Comparison of ENCODE assay signal across 11 mouse cellular contexts in genomic region chr10:4626432-4626831, GRCm38 (mm10). TPM values are rescaled to one million over a fixed set of nuclear protein-coding genes. Genes with fewer than 3 reads are reported as not detected.
A peak's percentile ranks its signal among the peaks of the same experiment; 100 is the strongest.
DNase-seq lines count a peak whose midpoint lies in the region; ATAC-seq lines count a peak whose summit lies in the region.
"Had no signal": no experiment of that assay in that cellular context is flagged by ENCODE, and none has a peak within 500 bp of the region (broad histone marks: within the 10 kb centered on the region; RNA-seq: fewer than 3 reads in every experiment).

No protein-coding gene starts in this region.

- no peaks in the 10 kb centered on the region for H3K9me3 ChIP-seq in kidney, embryonic 16.5 days (ENCODE audit: low read length)
- H3K9me3 ChIP-seq: kidney, embryonic 15.5 days; limb, embryonic 12.5 days; neural tube, embryonic 13.5 days had no signal

- no peak for ATAC-seq in kidney, embryonic 16.5 days (ENCODE audit: low FRiP score, low TSS enrichment)
- ATAC-seq in megakaryocyte progenitor cell, adult 5-6 weeks (replicated peaks; ENCODE audit: poor library complexity) = peak; percentile 45
- ATAC-seq in erythroblast, adult 5-6 weeks (replicated peaks; ENCODE audit: low FRiP score, poor library complexity, severe bottlenecking) = no peak

- H3K4me1 ChIP-seq in kidney, embryonic 16.5 days (ENCODE audit: insufficient read depth, low read length) = no peaks in the 10 kb centered on the region
- H3K4me1 ChIP-seq: kidney, embryonic 15.5 days; neural tube, embryonic 13.5 days had no signal

- H3K9ac ChIP-seq in kidney, embryonic 16.5 days (replicated peaks; ENCODE audit: low read length) = no peak overlapping the region
- H3K9ac ChIP-seq: kidney, embryonic 15.5 days; limb, embryonic 12.5 days; neural tube, embryonic 13.5 days had no signal

- no peak overlapping the region for H3K27ac ChIP-seq in kidney, embryonic 16.5 days (ENCODE audit: low read length)
- H3K27ac ChIP-seq: kidney, embryonic 15.5 days; limb, embryonic 12.5 days; neural tube, embryonic 13.5 days had no signal

- 81% methylated on average over 7 of the region's 7 CpGs for WGBS in kidney, embryonic 16.5 days

- DNase-seq in kidney, adult 9 months = peak; percentile 48
- DNase-seq in B cell, adult 2 months = peak; percentile 52 to 53
- DNase-seq in ES-CJ7 (ENCODE audit: low read depth, low spot score) = peak; percentile 43
- no peak for DNase-seq in frontal cortex, postnatal 25 days (ENCODE audit: low spot score in 2 of 2)
- DNase-seq: cerebellum, adult 11-12 months had no signal

- no peak overlapping the region for H3K4me2 ChIP-seq in kidney, embryonic 16.5 days (replicated peaks; ENCODE audit: low read depth, low read length)
- H3K4me2 ChIP-seq: kidney, embryonic 15.5 days; limb, embryonic 12.5 days; neural tube, embryonic 13.5 days had no signal

- no peak overlapping the region for H3K4me3 ChIP-seq in kidney, embryonic 16.5 days (ENCODE audit: low read length)
- H3K4me3 ChIP-seq: kidney, embryonic 15.5 days; limb, embryonic 12.5 days; neural tube, embryonic 13.5 days had no signal

- no peaks in the 10 kb centered on the region for H3K27me3 ChIP-seq in kidney, embryonic 16.5 days (ENCODE audit: insufficient read depth, low read length)
- H3K27me3 ChIP-seq: kidney, embryonic 15.5 days; limb, embryonic 12.5 days; neural tube, embryonic 13.5 days had no signal

- H3K36me3 ChIP-seq in kidney, embryonic 16.5 days (ENCODE audit: insufficient read depth, low read length) = no peaks in the 10 kb centered on the region
- H3K36me3 ChIP-seq: kidney, embryonic 15.5 days; limb, embryonic 12.5 days; neural tube, embryonic 13.5 days had no signal

RNA-seq across cellular contexts. Expression of gene Esr1, which starts 15.0 kb away (rescaled TPM):
- 2.5 and 2.6 TPM in 2 replicates for polyA plus RNA-seq in kidney, embryonic 16.5 days (2015; fragmentation: Nextera tagmentation; extraction: Ambion mirVana)
- 14.4 and 16.2 TPM in 2 replicates for total RNA-seq in megakaryocyte progenitor cell, adult 5-6 weeks (2015)
- total RNA-seq in megakaryocyte progenitor cell, adult 5-6 weeks (2017) = 9.5 and 10.9 TPM in 2 replicates
- 4.4 and 5.6 TPM in 2 replicates for total RNA-seq in erythroblast, adult 5-6 weeks (2015; ENCODE audit: low replicate concordance)
- total RNA-seq in erythroblast, adult 5-6 weeks (2017; ENCODE audit: low replicate concordance) = 0.42 and 1.2 TPM in 2 replicates

Comparison
In these comparisons a context has a peak if more than half of its experiments do, and no peak if none do; other contexts are left out.
1. DNase-seq: peak in kidney, adult 9 months (single experiment), B cell, adult 2 months (2 of 2) and ES-CJ7 (single experiment); none in frontal cortex, postnatal 25 days (0 of 2).